Mouse (Mus musculus) G1E (cell line): ENCODE measurements at regions not wholly inside any gene's neighbourhood (a gene's known extent, or its start where the extent isn't known, plus 50 kb on each side); places are given as distances from the start of the nearest gene placed in this dataset.

ENCODE experiments used
- CTCF ChIP-seq: IDR thresholded peaks from 2 replicates; pipeline ENCODE4 v1.5.1; 2012; ENCODE audit warnings: low read depth, low read length, inconsistent platforms, mixed read lengths
- GATA2 ChIP-seq: IDR thresholded peaks from 2 replicates; pipeline ENCODE4 v1.6.1; 2012; ENCODE audit warnings: low read depth, low read length, inconsistent platforms, borderline replicate concordance

DNA sequence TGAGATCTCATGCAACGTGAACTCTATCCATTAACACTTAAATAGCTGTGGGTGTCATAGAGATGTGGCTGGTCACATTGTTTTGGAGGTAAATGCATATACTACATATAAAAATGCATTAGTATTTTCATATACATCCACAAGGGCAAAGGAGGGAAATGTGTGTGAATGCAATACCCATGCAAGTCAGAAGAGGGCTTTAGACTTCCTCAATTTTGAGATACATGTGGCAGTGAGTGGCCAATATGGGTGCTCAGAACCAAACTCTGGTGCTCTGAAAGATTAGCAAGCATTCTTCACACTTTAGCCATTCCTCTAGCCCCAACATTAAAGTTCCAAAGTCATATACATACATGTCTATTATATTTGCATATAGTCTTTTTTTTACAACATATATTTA, 895.5 kb upstream of the Zeb2 start:
- TF ChIP-seq GATA2 (no peak), CTCF (no peak)
